Mouse (Mus musculus) forebrain, embryonic 14.5 days (tissue): ENCODE measurements around the gene Umad1. TPM values are rescaled to one million over a fixed set of nuclear protein-coding genes. Genes with fewer than 3 reads are reported as not detected.
"Not testable (repeated sequence)": the region's sequence is repeated elsewhere in the genome, so short reads cannot be mapped to it uniquely, and the experiment has no call there.

Experiments used
- ATAC-seq: fragments of 200-750 bp; cut with Nextera tagmentation; 2 replicates; pipeline ENCODE4 v1.8.0; 2017; ENCODE audit warnings: mild to moderate bottlenecking, moderate library complexity
- DNase-seq: peaks from one replicate; pipeline ENCODE4 v3.0.0-alpha.2; 2015; ENCODE audit warnings: low spot score
- H3K27ac ChIP-seq: fragments of 300-500 bp; sonication (generic); 2 replicates; pipeline ENCODE4 v1.5.1; 2014; ENCODE audit warnings: low read depth, mild to moderate bottlenecking, control low read depth, low read length, moderate library complexity
- H3K27me3 ChIP-seq: fragments of 300-500 bp; sonication (generic); replicated peaks from 2 replicates; pipeline ENCODE4 v1.6.1; 2014; ENCODE audit warnings: low read length, control low read depth, mixed read lengths; ENCODE audit not compliant: control insufficient read depth, insufficient read depth
- H3K36me3 ChIP-seq: fragments of 300-500 bp; sonication (generic); 2 replicates; pipeline ENCODE4 v1.6.1; 2014; ENCODE audit warnings: low read length, control low read depth; ENCODE audit not compliant: control insufficient read depth, insufficient read depth
- H3K4me1 ChIP-seq: fragments of 300-500 bp; sonication (generic); 2 replicates; pipeline ENCODE4 v1.6.1; 2014; ENCODE audit warnings: antibody characterized with exemption, low read length, control low read depth; ENCODE audit not compliant: control insufficient read depth, insufficient read depth
- H3K4me2 ChIP-seq: fragments of 300-500 bp; sonication (generic); 2 replicates; pipeline ENCODE4 v1.6.1; 2014; ENCODE audit warnings: mild to moderate bottlenecking, control low read depth, low read length
- H3K4me3 ChIP-seq: fragments of 300-500 bp; sonication (generic); 2 replicates; pipeline ENCODE4 v1.5.1; 2014; ENCODE audit warnings: low read depth, low read length, control low read depth
- H3K9ac ChIP-seq: fragments of 300-500 bp; sonication (generic); 2 replicates; pipeline ENCODE4 v1.6.1; 2014; ENCODE audit warnings: mild to moderate bottlenecking, low read length, control low read depth, moderate library complexity
- H3K9me3 ChIP-seq: fragments of 300-500 bp; sonication (generic); replicated peaks from 2 replicates; pipeline ENCODE4 v1.6.1; 2016; ENCODE audit warnings: low read length, control low read depth, mixed read lengths; ENCODE audit not compliant: control insufficient read depth
- WGBS: fragments of 180-500 bp; shearing (Covaris S2); extraction: QIAGEN DNeasy Blood & Tissue Kit; methylation state at CpG from one replicate; pipeline ENCODE4 v1.1.7; 2014; 5-methylcytosine and 5-hydroxymethylcytosine counted together
- polyA plus RNA-seq: library from polyadenylated mRNA; unstranded; fragments of >200 nt; fragmentation: Nextera tagmentation; extraction: Ambion mirVana; gene quantifications from 2 replicates; pipeline ENCODE4 v1.2.1, GENCODE M21; 2014

Umad1 gene
- polyA plus RNA-seq, 1 experiment from 2014 or later, result 40.6 TPM

- Histone ChIP-seq H3K4me3 (no peak overlapping the region), H3K27ac (no peak overlapping the region), H3K9ac (no peak overlapping the region), H3K27me3 (no peaks in the 10 kb centered on the region), H3K9me3 (no peaks in the 10 kb centered on the region), H3K36me3 (no peaks in the 10 kb centered on the region), H3K4me2 (no peak overlapping the region), H3K4me1 (peaks cover 7% of the 10 kb centered on the region)
- WGBS, result 8% methylated on average over 4 of the region's 4 CpGs
- ATAC-seq (peak; percentile 95), DNase-seq (peak; percentile 88)
Observed at GRCm38 (mm10) chr6:8294048-8294784, 35.1 kb downstream of the Umad1 start.

- Histone ChIP-seq H3K9ac (no peak overlapping the region), H3K36me3 (no peaks in the 10 kb centered on the region), H3K27me3 (no peaks in the 10 kb centered on the region), H3K4me2 (no peak overlapping the region), H3K4me1 (peaks cover 2% of the 10 kb centered on the region), H3K4me3 (no peak overlapping the region), H3K9me3 (no peaks in the 10 kb centered on the region), H3K27ac (0 out of 2 replicates have a peak overlapping the region, but pooled peaks have one; percentile 27)
- DNase-seq, result peak; percentile 69
- 51% methylated on average over 6 of the region's 6 CpGs for WGBS
- peak; percentile 83 for ATAC-seq
Observed at GRCm38 (mm10) chr6:8299066-8299863, 40.2 kb downstream of the Umad1 start.

GRCm38 (mm10) chr6:8307878-8308775 is 49.0 kb downstream of the Umad1 start:
- Histone ChIP-seq H3K4me1 (peaks cover 9% of the 10 kb centered on the region), H3K36me3 (no peaks in the 10 kb centered on the region), H3K4me2 (no peak overlapping the region), H3K4me3 (no peak overlapping the region), H3K9me3 (no peaks in the 10 kb centered on the region), H3K27me3 (no peaks in the 10 kb centered on the region), H3K27ac (no peak overlapping the region), H3K9ac (no peak overlapping the region)
- ATAC-seq (peak; percentile 77), DNase-seq (peak; percentile 79)
- 47% methylated on average over 6 of the region's 6 CpGs for WGBS

GRCm38 (mm10) chr6:8312554-8312953 is 53.5 kb downstream of the Umad1 start:
- Histone ChIP-seq H3K36me3 (no peaks in the 10 kb centered on the region), H3K9me3 (no peaks in the 10 kb centered on the region), H3K27me3 (no peaks in the 10 kb centered on the region), H3K4me1 (peaks cover 9% of the 10 kb centered on the region), H3K9ac (no peak overlapping the region), H3K4me3 (no peak overlapping the region), H3K4me2 (no peak overlapping the region), H3K27ac (no peak overlapping the region)
- DNase-seq, result no peak
- no peak for ATAC-seq
- WGBS, result 87% methylated on average over 2 of the region's 2 CpGs

- no peak for ATAC-seq
- DNase-seq, result no peak
- Histone ChIP-seq H3K9ac (no peak overlapping the region), H3K36me3 (no peaks in the 10 kb centered on the region), H3K4me2 (no peak overlapping the region), H3K27me3 (no peaks in the 10 kb centered on the region), H3K27ac (no peak overlapping the region), H3K4me1 (no peaks in the 10 kb centered on the region), H3K9me3 (no peaks in the 10 kb centered on the region), H3K4me3 (no peak overlapping the region)
Observed at GRCm38 (mm10) chr6:8316201-8316600, 57.1 kb downstream of the Umad1 start.

GRCm38 (mm10) chr6:8319591-8319990 is 60.5 kb downstream of the Umad1 start:
- H3K9me3 ChIP-seq, result no peaks in the 10 kb centered on the region
- DNase-seq (no peak), ATAC-seq (no peak)
- no peaks in the 10 kb centered on the region for H3K36me3 ChIP-seq
- no peak overlapping the region for H3K4me2 ChIP-seq
- no peak overlapping the region for H3K4me3 ChIP-seq
- 100% methylated on average over 2 of the region's 2 CpGs for WGBS
- no peak overlapping the region for H3K9ac ChIP-seq
- no peak overlapping the region for H3K27ac ChIP-seq
- no peaks in the 10 kb centered on the region for H3K4me1 ChIP-seq
- H3K27me3 ChIP-seq, result no peaks in the 10 kb centered on the region

GRCm38 (mm10) chr6:8331496-8331895 is 72.4 kb downstream of the Umad1 start:
- ATAC-seq, H3K4me3 ChIP-seq, H3K4me2 ChIP-seq, H3K36me3 ChIP-seq, H3K4me1 ChIP-seq, H3K9ac ChIP-seq, DNase-seq, H3K9me3 ChIP-seq, H3K27ac ChIP-seq, H3K27me3 ChIP-seq: not testable (repeated sequence)
- 95% methylated on average over 3 of the region's 3 CpGs for WGBS

- H3K27ac ChIP-seq, result no peak overlapping the region
- DNase-seq (no peak), ATAC-seq (no peak)
- H3K4me3 ChIP-seq, result no peak overlapping the region
- H3K4me1 ChIP-seq, result no peaks in the 10 kb centered on the region
- WGBS, result 86% methylated on average over 1 of the region's 1 CpGs
- H3K36me3 ChIP-seq, result no peaks in the 10 kb centered on the region
- no peaks in the 10 kb centered on the region for H3K27me3 ChIP-seq
- no peak overlapping the region for H3K9ac ChIP-seq
- H3K4me2 ChIP-seq, result no peak overlapping the region
- no peaks in the 10 kb centered on the region for H3K9me3 ChIP-seq
Observed at GRCm38 (mm10) chr6:8333380-8333779, 74.3 kb downstream of the Umad1 start.
